22 mouse cellular contexts compared by ENCODE assay signal in the genomic region with DNA sequence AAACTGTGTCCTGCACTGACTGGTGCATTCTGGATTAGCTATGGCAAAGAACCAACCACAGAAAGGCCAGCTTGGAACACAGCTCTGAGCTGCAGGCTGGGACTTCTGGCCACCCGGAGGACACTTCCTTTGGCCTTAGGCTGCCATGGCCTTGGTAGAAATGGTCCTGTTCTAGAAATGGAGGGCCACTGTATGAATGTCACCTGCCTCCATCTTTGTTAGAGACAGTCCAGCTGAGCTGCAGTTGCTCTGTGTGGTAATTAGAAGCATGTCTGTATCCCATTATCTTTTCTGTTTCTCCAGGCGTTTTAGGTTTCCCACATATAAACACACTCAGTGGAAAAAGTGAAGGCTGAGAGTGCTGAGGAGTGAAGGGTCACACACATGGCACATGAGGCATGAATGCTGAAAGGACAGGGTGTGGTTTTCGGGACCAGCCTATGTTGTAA. TPM values are rescaled to one million over a fixed set of nuclear protein-coding genes. Genes with fewer than 3 reads are reported as not detected.
A peak's percentile ranks its signal among the peaks of the same experiment; 100 is the strongest.
DNase-seq lines count a peak whose midpoint lies in the region; ATAC-seq and TF ChIP-seq lines count a peak whose summit lies in the region.
"Had no signal": no experiment of that assay in that cellular context is flagged by ENCODE, and none has a peak within 500 bp of the region (broad histone marks: within the 10 kb centered on the region; RNA-seq: fewer than 3 reads in every experiment).

No protein-coding gene starts in this region.

- ATAC-seq in cerebellum, adult (ENCODE audit: insufficient number of reproducible peaks, low FRiP score, low TSS enrichment), result peak; percentile 42; the same call in 1 of the 2 replicates
- ATAC-seq in heart, embryonic 16.5 days (replicated peaks; ENCODE audit: extremely low read depth, insufficient read depth, low FRiP score), result peak; percentile 59; the same call in 1 of the 2 replicates
- ATAC-seq in hindbrain, embryonic 13.5 days (ENCODE audit: low FRiP score), result no peak
- ATAC-seq: CD4-positive, CD25-positive, alpha-beta regulatory T cell, adult 4 months; forebrain, postnatal 0 days; intestine, embryonic 15.5 days had no signal

- peak overlapping the region; percentile 95 for H3K27ac ChIP-seq in gastrocnemius, adult 2 months
- H3K27ac ChIP-seq in heart, embryonic 16.5 days (ENCODE audit: low read length), result peak overlapping the region; percentile 76
- H3K27ac ChIP-seq in hindbrain, embryonic 13.5 days, result no peak overlapping the region
- H3K27ac ChIP-seq: forebrain, embryonic 10.5 days; hindbrain, embryonic 15.5 days; intestine, embryonic 15.5 days; limb, embryonic 13.5 days; liver, embryonic 14.5 days; lung, embryonic 15.5 days; neural tube, embryonic 12.5 days; stomach, postnatal 0 days had no signal

- no peak for DNase-seq in cerebellum, adult 11 months
- peak; percentile 39 for DNase-seq in gastrocnemius, adult 2 months
- DNase-seq in gastrocnemius, postnatal 14 days, result no peak
- DNase-seq in heart, postnatal 14 days, result no peak
- DNase-seq in adipocyte (ENCODE audit: low spot score), result peak; percentile 64
- DNase-seq: adrenal gland, postnatal 36 days; forebrain, postnatal 0 days; lung, postnatal 4 days; right cerebral cortex, adult 18-20 months had no signal

- no peaks in the 10 kb centered on the region for H3K36me3 ChIP-seq in heart, embryonic 16.5 days (ENCODE audit: control insufficient read depth, insufficient read depth)
- no peaks in the 10 kb centered on the region for H3K36me3 ChIP-seq in hindbrain, embryonic 13.5 days
- H3K36me3 ChIP-seq: forebrain, embryonic 10.5 days; hindbrain, embryonic 15.5 days; intestine, embryonic 15.5 days; limb, embryonic 13.5 days; lung, embryonic 15.5 days; neural tube, embryonic 12.5 days had no signal

- WGBS in heart, embryonic 16.5 days, result 54% methylated on average over 3 of the region's 3 CpGs
- 77% methylated on average over 3 of the region's 3 CpGs for WGBS in hindbrain, embryonic 13.5 days

- H3K9ac ChIP-seq in heart, embryonic 16.5 days (ENCODE audit: low read length), result no peak overlapping the region
- no peak overlapping the region for H3K9ac ChIP-seq in hindbrain, embryonic 13.5 days
- H3K9ac ChIP-seq: forebrain, postnatal 0 days; hindbrain, embryonic 15.5 days; intestine, embryonic 15.5 days; limb, embryonic 13.5 days; liver, embryonic 14.5 days; lung, embryonic 15.5 days; neural tube, embryonic 12.5 days had no signal

- no peaks in the 10 kb centered on the region for H3K9me3 ChIP-seq in heart, embryonic 16.5 days (replicated peaks; ENCODE audit: control insufficient read depth, low read length)
- no peaks in the 10 kb centered on the region for H3K9me3 ChIP-seq in hindbrain, embryonic 13.5 days
- H3K9me3 ChIP-seq: forebrain, embryonic 10.5 days; hindbrain, embryonic 15.5 days; intestine, embryonic 15.5 days; limb, embryonic 13.5 days; lung, embryonic 15.5 days; neural tube, embryonic 12.5 days had no signal

- H3K4me1 ChIP-seq in heart, embryonic 16.5 days (ENCODE audit: control insufficient read depth, insufficient read depth, low read length), result peaks cover 36% of the 10 kb centered on the region
- H3K4me1 ChIP-seq in hindbrain, embryonic 13.5 days (replicated peaks), result peaks cover 43% of the 10 kb centered on the region
- H3K4me1 ChIP-seq: intestine, embryonic 15.5 days had no signal

- intact Hi-C loops in gastrocnemius, adult 2 months (cut with DNase I), result no loop called here
- intact Hi-C loops in gastrocnemius, postnatal 14 days (cut with DNase I; ENCODE audit: low total_unique reads), result no loop called here
- intact Hi-C loops in heart, postnatal 14 days (cut with DNase I), result loop anchor here (2.0 kb wide), 1 partner anchor 19 kb away; no protein-coding TSS in a partner anchor

- no peaks in the 10 kb centered on the region for H3K27me3 ChIP-seq in heart, embryonic 16.5 days (ENCODE audit: control insufficient read depth, insufficient read depth, low read length)
- H3K27me3 ChIP-seq in hindbrain, embryonic 13.5 days, result no peaks in the 10 kb centered on the region
- H3K27me3 ChIP-seq: hindbrain, embryonic 15.5 days; intestine, embryonic 15.5 days; limb, embryonic 13.5 days; lung, embryonic 15.5 days; neural tube, embryonic 12.5 days had no signal

- H3K4me2 ChIP-seq in heart, embryonic 16.5 days (ENCODE audit: low read depth, low read length), result no peak overlapping the region
- H3K4me2 ChIP-seq in hindbrain, embryonic 13.5 days, result no peak overlapping the region
- H3K4me2 ChIP-seq: heart, embryonic 11.5 days; hindbrain, embryonic 15.5 days; intestine, embryonic 15.5 days; limb, embryonic 13.5 days; lung, embryonic 15.5 days; neural tube, embryonic 12.5 days had no signal

- TF ChIP-seq CTCF in gastrocnemius, adult 2 months (IDR thresholded peaks at IDR 0.05), result no peak

- peak overlapping the region; percentile 9; the same call in 1 of the 2 replicates for H3K4me3 ChIP-seq in gastrocnemius, adult 2 months
- H3K4me3 ChIP-seq in heart, embryonic 16.5 days (ENCODE audit: low read length), result no peak overlapping the region
- no peak overlapping the region for H3K4me3 ChIP-seq in hindbrain, embryonic 13.5 days
- H3K4me3 ChIP-seq: forebrain, embryonic 10.5 days; hindbrain, embryonic 15.5 days; intestine, embryonic 15.5 days; limb, embryonic 13.5 days; lung, embryonic 15.5 days; neural tube, embryonic 12.5 days had no signal

RNA-seq across cellular contexts. Expression of a gene that starts 29.0 kb away (rescaled TPM):
- total RNA-seq in gastrocnemius, adult 2 months (2021), result 10 to 100 TPM; 21.0 to 29.4 TPM
- 10 to 100 TPM; 21.3 to 31.1 TPM for total RNA-seq in gastrocnemius, postnatal 14 days (2021)
- polyA plus RNA-seq in heart, embryonic 16.5 days (2015; fragmentation: Nextera tagmentation; extraction: Ambion mirVana), result 11.3 and 11.4 TPM in 2 replicates
- 10 to 100 TPM; 26.7 to 36.3 TPM for total RNA-seq in heart, postnatal 14 days (2021)
- 27.0 and 30.2 TPM in 2 replicates for polyA plus RNA-seq in hindbrain, embryonic 13.5 days (2015; fragmentation: Nextera tagmentation; extraction: Ambion mirVana)

RNA-seq across cellular contexts. Expression of a gene that starts 55.7 kb away (rescaled TPM):
- 100 to 1,000 TPM; 125 to 160 TPM for total RNA-seq in gastrocnemius, adult 2 months (2021)
- 100 to 1,000 TPM; 117 to 122 TPM for total RNA-seq in gastrocnemius, postnatal 14 days (2021)
- polyA plus RNA-seq in heart, embryonic 16.5 days (2015; fragmentation: Nextera tagmentation; extraction: Ambion mirVana), result 187 and 195 TPM in 2 replicates
- total RNA-seq in heart, postnatal 14 days (2021), result 100 to 1,000 TPM; 134 to 143 TPM
- polyA plus RNA-seq in hindbrain, embryonic 13.5 days (2015; fragmentation: Nextera tagmentation; extraction: Ambion mirVana), result 247 and 248 TPM in 2 replicates

Comparison
In these comparisons a context has a peak if more than half of its experiments do, and no peak if none do; other contexts are left out.
1. DNase-seq: peak in gastrocnemius, adult 2 months (single experiment) and adipocyte (single experiment); none in cerebellum, adult 11 months (single experiment), gastrocnemius, postnatal 14 days (single experiment) and heart, postnatal 14 days (0 of 2).